Mouse (Mus musculus) megakaryocyte, embryonic 14.5 days (primary cell): Measurements from ENCODE around the gene Arfgap3.

ENCODE experiments used
- FLI1 ChIP-seq: IDR thresholded peaks from 2 replicates; pipeline ENCODE4 v1.6.1; 2012; ENCODE audit warnings: low read length, inconsistent platforms, mixed read lengths
- GATA1 ChIP-seq: IDR thresholded peaks from 3 replicates; pipeline ENCODE4 v1.6.1; 2012; ENCODE audit warnings: mixed read lengths, low read length, inconsistent platforms, borderline replicate concordance

GRCm38 (mm10) chr15:83277451-83277850 lies 72.6 kb downstream of the Arfgap3 start:
- no peak for TF ChIP-seq GATA1
- no peak for TF ChIP-seq FLI1
